ENCODE assay signal across 15 mouse cellular contexts in genomic region chr12:71809550-71809949, GRCm38 (mm10).
"Had no signal": no experiment of that assay in that cellular context is flagged by ENCODE, and none has a peak within 500 bp of the region (broad histone marks: within the 10 kb centered on the region; RNA-seq: fewer than 3 reads in every experiment).

No protein-coding gene starts in this region.

- H3K4me3 ChIP-seq: limb, embryonic 10.5 days; liver, embryonic 13.5 days; lung, embryonic 15.5 days; megakaryocyte, embryonic 14.5 days; midbrain, embryonic 15.5 days; neural tube, embryonic 12.5 days had no signal

- H3K27me3 ChIP-seq: liver, embryonic 13.5 days; lung, embryonic 15.5 days; midbrain, embryonic 15.5 days; neural tube, embryonic 12.5 days had no signal

- H3K9me3 ChIP-seq: limb, embryonic 10.5 days; liver, embryonic 13.5 days; lung, embryonic 15.5 days; megakaryocyte, embryonic 14.5 days; midbrain, embryonic 15.5 days; neural tube, embryonic 12.5 days had no signal

- H3K9ac ChIP-seq: liver, embryonic 13.5 days; lung, embryonic 15.5 days; midbrain, embryonic 15.5 days; neural tube, embryonic 12.5 days had no signal

- ATAC-seq: midbrain, embryonic 15.5 days had no signal

- H3K36me3 ChIP-seq: limb, embryonic 10.5 days; liver, embryonic 13.5 days; lung, embryonic 15.5 days; midbrain, embryonic 15.5 days; neural tube, embryonic 12.5 days had no signal

- H3K27ac ChIP-seq: limb, embryonic 10.5 days; liver, embryonic 13.5 days; lung, embryonic 15.5 days; macrophage; midbrain, embryonic 15.5 days; neural tube, embryonic 12.5 days had no signal

- H3K4me2 ChIP-seq: liver, embryonic 13.5 days; lung, embryonic 15.5 days; midbrain, embryonic 11.5 days; midbrain, embryonic 15.5 days; neural tube, embryonic 12.5 days had no signal

- H3K4me1 ChIP-seq: limb, embryonic 10.5 days; liver, embryonic 13.5 days; megakaryocyte, embryonic 14.5 days; midbrain, embryonic 15.5 days; neural tube, embryonic 12.5 days had no signal

- DNase-seq: kidney, adult 11 months; kidney, adult 9 months; kidney, postnatal 10 days; liver, embryonic 13.5 days; lung, postnatal 14 days; spleen, adult 18-20 months; thymus, adult 2 months; thymus, postnatal 25 days had no signal
